Mouse (Mus musculus) mouse embryonic stem cell (cell line): ENCODE measurements around the gene Samd4.

Source experiments
- in situ Hi-C, 2 experiments: fragments of 300-500 bp; cut with MboI; formaldehyde crosslinking; loops; 1 replicate in 1 of 2; 3 replicates in 1 of 2; pipeline ENCODE4 v1.14.3; 2019 to 2020; ENCODE audit warnings: low sequenced_read_pairs in 2 of 2, low pct_unique_long_range_greater_than_20kb in 1 of 2, mixed read lengths in 1 of 2; ENCODE audit not compliant: unreplicated experiment in 1 of 2

Samd4 gene

DNA sequence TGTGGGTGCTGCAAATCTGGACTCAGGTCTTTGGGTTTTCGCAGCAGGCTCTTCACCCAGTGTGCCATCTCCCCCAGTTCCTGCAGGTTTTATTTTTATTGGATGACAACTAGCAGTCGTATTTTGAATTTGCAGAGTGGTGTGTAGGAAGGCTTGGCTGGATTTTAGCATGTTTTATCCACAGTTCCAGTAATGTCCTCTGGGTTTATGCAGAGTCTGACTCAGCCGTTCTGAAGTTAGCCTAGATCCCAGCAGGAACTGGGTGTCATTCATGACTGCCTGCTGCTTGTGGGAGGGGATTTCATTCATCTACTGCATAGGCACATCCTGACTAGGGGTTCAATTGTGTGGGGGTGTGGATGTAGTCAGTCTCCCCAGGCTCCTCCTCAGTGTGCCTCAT, 16.0 kb downstream of the Samd4 start:
- in situ Hi-C loops: no loop called here

DNA sequence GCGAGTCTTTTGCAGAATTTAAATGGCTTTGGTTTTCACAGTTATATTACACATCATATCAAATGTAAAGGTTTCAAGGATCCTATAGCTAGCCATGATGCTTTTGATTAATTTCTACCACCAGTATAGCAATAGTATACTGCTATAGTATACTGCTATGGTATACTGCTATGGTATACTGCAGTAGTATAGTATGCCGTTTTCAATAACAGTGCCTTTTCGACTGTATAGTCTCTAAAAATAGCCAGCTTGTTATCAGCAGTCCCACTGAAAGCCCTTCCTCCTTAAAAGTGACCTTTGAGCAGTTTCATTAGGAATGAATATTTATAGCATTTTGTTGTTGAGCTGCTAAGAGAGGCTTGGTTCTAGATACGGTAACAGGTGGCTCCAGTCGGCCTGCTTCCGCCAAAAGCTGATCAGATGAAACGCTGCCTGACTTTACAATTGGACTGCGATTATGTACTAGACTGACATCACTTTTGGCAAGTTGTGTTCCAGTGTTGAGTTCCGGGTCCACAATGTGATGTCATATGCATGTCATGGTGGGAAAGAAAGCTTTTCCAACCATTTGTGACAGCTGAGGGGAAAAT, 19.9 kb downstream of the Samd4 start:
- in situ Hi-C loops: no loop called here

DNA sequence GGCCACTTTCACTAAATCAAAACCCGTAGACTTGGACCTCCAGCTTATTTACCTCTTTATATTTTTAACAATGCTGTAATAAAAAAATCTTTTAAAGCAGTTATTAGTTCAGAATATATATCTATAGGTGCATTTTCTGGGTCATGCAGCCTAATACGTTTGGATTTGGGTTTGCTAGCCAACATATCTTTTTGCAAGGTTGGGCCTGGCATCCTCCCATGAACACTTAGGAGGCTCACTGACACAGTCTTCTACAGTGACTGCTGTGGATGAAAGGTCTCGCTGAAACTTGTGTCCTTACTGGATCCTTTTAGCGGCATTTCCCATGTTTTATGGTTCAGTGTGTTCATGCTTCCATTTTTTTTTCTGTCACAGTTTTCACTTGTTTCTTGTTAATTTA, 21.6 kb downstream of the Samd4 start:
- in situ Hi-C loops: no loop called here

DNA sequence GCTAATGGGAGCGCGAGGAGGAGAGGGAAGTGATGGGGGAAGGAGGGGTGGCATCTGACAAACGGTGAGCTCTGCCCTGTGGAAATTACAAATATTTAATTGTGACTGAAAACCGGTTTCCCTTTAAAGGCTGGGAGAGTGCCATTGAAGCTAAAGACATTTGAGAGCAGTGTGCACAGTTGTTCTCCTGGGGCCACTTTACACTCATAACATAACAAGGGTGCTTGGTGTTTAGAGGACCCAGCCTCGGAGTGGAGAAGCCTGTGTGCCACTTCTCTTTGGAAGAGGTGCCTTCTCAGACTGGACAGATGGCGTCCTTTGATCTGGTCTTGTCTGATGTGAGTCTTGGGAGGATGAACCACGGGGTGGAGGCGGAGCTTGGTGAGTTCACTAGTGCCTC, 26.2 kb downstream of the Samd4 start:
- in situ Hi-C loops: no loop called here

DNA sequence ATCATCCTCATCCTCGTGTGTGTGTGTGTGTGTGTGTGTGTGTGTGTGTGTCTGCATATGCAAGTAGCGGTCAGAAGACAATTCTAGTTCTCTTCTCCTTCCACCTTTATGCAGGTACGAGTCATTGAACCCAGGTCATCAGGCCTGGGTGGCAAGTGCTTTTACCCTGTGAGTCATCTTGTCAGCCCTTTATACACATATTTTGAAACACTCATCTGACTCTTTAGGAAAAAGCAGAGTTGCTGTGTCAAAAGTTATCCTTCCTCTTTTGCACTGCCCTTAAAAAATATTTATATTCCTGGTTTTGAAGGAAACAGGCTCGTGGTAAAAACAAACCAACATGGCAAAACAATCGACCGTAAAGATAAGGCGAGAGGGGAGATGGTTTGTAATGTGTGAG, 29.8 kb downstream of the Samd4 start:
- in situ Hi-C loops: no loop called here

DNA sequence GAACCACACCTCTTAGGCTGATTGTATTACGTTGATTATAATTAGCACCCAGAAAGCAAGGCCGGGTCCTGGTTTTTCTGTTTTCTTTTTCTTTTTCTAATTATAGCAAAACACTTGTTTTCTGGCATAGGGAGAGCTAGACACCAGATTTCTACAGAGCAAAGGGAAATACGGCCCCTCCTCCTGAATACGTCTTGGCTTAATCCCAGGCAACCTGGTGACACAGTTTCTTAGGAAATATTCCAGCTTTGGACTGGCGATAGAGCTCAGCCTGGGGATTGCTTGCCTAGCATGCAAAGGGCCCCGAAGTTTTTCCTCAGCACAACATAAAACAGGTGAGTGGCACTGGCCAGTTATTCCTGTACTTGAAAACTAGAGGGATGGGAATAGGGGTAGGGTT, 31.7 kb downstream of the Samd4 start:
- in situ Hi-C loops: no loop called here

DNA sequence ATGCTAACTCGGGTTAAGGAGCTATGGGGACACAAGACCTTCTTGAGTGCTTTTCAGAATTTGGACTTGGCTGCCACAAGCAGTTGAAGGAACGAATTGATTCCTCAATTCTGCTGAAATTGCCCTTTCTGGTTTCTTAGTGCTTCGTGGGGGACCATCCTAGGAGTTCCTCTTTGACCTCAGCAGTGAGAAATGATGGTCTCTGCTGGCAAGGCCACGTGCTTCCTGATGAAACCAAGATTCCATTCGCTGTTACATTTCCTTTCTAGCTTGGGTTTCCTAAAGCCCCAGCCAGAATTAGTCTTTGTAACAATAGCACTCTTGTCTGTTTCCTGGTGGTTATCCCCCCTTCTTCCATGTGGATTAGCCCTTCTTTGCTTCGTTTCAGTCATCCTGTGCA, 32.9 kb downstream of the Samd4 start:
- in situ Hi-C loops: no loop called here

DNA sequence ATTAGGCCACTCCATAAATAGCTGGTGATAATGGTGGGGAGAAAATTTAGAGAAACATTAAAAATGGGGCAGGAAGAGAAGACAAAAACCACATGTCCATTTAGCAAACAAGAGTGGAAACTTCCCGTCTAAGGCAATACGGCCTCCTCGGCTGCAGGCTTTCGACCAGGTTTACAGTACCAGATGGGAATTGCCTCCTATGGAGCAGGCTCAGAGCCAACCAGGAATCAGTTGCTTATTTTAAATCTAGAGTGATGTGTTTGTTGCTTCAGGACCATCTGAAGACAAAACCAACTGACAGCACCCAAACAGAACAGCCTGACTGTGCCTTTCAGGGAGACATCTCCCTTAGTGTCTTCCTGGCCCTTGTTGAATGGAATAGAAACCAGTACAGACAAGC, 33.9 kb downstream of the Samd4 start:
- in situ Hi-C loops: no loop called here

DNA sequence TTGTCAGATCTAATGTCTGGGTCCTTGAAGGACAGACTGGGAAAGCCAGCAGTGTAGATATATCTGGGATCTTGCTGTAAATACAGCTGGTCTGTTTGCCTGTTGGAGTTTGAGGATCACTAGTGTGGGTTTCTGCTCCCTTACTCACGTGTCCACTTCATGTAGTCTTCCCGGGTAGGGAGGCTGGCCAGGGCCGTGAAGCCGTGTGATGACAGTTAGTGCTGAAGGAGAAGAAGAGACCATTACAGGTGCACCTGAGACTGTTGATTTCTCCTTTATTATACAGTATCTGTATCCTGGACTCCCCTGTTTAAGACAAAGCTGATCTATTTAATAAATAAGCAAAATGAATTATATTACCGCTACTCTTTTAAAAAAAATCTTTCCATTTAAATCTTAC, 34.5 kb downstream of the Samd4 start:
- in situ Hi-C loops: no loop called here

DNA sequence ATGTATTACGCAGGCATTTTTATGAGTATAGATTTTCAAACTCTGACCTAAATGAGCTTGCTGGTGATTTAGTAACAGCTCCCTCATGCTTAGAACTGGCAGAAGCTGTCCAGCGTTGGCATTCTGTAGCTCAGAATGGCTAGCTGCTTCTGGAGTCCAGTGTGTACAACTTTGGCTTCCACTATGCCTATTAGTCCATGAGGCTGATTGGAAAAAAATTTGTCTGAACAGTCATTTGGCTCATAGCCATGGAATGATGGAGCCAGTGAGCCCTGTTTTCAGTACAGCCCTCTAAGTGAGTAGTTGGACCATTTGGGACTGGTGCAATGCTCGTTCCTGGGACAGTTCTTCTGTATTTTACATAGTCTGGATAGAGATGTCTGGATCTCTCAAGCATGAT, 34.9 kb downstream of the Samd4 start:
- in situ Hi-C loops: no loop called here

DNA sequence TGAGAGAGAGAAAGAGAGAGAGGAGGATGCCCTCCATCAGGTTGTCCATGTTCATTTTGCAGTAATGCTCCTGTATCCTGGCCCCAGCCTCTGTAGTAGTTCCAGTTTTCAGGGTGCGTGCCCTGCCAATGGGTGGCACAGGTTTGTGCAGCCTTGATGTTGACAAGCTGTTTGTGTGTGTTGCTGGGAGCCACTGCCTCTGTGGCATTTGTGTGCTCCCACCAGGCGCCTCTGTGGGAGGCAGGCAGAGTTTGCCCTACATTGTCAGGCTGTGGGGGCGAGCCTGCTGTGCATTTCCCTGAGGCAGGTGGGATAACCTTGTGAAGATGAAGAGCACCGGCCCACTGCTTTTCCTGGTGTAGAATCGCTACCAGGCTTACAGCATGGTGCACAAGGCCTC, 37.8 kb downstream of the Samd4 start:
- in situ Hi-C loops: no loop called here

DNA sequence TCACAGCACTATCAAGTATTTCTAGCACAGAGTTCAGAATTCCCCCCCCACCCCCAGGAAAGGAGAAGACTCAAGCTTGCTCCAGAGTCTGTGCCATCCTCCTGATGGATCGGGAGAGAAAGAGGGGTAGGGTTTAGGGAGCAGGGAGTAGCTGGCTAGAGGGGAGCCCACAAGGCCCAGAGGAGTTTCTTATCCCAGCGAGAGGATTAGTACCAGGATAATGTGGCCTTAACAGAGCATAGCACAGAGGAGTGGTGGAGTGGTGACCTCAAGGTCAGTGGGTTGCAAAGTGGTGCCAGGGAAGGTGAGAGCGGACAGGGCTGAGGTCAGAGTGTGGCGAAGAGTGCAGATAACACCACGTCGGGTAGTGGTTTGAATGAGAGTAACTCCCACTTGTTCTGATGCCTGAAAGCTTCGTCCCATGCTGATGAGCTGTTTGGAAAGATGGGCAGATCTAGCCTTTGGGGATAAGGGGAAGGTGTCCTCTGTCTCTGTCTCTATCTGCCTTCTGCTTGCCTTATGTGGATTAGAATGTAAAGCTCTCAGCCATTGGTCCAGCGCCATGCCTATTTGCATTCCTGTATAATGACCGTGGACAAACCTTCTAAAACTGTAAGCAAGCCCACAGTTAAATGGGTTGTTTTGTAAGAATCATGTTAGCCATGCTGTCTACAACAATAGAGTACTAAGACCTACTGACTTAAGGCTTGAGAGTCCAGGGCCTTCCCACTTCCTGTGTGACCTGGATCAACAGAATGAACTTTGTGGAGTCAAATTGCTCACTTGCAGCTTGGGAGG, 38.7 kb downstream of the Samd4 start:
- in situ Hi-C loops: no loop called here

DNA sequence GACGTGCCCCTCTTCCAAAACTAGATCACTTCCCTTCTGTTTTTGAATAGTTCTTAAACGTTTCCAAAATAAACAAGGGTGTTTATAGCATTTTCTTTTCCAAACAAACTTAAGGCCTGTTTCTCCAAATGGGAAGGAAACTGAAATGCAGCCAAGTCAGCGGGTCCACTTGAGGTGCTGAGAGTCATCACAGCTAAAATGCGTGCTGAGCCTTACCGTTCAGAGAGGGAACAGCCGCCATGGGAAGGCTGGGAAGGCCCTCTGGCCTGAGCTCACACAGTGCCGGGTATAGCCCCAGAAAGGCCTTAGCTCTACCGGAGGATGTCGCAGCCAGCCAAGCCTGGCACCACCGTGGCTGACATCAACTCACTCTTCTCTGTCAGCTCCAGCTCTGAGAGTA, 41.3 kb downstream of the Samd4 start:
- in situ Hi-C loops: no loop called here

DNA sequence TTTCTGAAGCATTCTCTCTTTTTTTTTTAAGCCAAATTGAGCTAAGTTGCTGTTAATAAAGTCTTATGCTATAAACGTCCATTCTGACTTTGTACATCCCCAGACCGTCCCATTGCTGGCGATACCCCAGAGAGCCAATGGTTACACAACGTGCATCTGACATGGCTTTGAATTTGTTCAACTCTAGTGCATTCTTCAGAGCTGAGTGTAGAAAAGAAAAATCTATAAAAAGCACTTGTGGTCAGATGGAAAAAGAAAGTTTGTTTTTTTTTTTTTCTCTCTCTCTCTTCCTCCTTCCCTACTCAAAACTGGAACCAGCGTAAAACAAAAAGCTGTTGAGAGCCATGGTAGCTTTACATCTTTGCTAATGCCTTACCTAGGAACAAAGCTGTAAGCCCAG, 41.8 kb downstream of the Samd4 start:
- in situ Hi-C loops: no loop called here

DNA sequence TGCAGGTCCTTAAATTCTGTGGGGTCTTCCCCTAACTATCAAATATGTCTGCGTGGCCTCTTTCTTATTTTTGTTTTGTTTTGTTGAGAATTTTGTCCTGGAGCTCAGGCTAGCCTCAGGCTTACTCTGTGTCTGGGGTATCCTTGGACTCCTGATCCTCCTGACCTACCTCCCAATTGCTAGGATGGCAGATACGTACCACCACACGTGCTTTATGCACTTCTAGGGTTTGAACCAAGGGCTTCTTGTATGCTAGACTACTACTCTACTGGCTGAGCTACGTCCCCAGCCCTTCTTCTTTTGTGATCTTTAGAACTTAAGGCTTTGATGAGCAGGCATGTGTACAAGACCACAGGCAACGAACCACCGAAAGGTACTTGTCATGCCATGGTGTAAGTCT, 45.9 kb downstream of the Samd4 start:
- in situ Hi-C loops: no loop called here

DNA sequence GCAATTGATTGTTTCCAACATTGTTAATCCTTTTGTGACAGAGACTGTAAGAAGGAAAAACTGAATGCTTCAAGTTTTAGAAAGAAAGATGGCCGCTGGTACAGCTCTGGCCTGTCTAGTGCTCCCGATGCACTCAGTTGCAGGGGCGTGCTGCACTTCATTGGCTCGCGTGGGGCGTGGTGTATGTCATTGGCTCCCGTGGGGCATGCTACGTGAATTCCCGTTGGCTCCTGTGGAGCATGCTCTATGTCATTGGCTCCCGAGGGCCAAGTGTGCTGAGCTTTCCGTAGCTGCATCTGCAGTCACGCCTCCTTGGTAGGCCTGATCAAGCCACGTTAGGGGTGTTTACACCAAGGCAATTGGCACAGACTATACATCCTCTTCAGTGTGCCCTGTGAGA, 49.5 kb downstream of the Samd4 start:
- in situ Hi-C loops: no loop called here

DNA sequence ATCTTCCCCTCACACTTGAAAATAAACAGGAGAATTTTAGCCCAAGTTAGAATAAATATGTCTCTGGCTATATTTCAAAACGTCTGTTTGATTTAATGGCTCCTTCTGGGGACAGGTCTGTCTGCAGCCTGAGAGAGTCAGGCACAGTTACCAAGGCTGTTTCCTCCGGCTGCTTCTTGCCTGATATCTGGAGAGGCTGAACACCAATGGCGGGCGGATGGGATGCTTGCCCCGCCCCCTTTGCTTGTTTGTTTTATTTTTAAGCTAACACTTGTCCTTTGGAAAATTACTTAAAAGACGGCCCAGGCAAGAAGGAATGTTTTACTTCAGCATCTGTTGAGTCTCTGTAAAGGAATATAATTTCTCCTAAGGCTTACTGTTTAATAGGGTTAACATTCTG, 50.1 kb downstream of the Samd4 start:
- in situ Hi-C loops: no loop called here

DNA sequence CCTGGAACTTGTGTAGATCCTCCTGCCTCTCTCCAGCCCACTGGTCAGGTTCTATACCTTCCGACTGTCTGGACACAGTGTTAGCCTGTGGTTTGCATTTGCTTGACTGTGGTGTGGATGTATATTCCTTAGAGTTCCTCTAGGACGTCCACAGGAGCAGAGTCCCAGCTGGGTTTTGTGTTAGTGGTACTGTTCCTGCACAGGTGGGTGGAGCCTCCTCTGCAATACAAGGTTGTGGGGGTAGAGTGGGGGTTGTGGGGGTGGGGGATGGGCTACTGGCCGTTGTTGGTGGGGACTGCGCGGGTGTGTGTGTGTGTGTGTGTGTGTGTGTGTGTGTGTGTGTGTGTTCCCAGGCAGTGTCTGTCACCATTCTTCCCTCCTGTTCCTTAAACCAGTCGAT, 58.4 kb downstream of the Samd4 start:
- in situ Hi-C loops: no loop called here

DNA sequence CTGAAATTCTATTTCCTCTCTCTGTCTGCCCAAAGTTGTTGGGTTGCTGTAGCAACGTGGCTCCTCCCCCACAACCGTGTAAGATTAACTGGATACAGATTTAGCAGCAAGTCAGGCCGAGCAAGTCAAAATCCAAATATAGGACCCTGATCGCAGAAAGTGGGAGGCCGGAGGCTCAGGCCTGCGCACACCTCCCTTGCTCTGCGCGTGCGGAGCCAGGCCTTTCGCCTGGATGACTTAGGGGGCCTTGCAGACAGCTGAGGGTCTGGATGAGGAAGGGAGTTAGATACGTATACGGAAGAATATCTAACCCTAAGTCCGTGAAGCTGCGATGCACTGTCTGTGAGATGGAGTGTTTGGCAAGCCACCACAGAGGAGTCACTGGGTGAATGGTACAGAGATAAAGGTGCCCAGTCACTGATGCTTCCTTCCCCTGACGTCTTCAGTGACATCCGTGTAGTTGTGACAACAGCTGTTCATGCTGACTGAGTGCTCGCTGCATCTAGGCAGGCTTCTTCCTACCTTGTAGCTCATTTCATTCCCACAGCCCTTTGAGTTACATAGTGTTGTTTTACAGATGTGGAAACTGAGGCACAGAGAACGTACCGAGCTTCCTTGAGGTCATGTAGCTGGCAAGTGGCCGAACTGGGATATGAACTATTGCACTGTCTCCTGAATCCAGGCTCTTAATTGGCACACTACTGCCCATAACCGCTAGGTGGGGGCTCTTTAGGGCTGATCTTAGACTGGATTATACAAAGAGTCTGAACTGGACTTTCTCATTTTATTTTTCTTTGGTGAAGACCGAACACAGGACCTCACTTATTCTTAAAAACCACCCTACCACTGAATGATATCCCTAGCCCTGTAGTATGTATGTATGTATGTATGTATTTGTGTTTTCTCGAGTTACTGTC, 59.5 kb downstream of the Samd4 start:
- in situ Hi-C loops: no loop called here

DNA sequence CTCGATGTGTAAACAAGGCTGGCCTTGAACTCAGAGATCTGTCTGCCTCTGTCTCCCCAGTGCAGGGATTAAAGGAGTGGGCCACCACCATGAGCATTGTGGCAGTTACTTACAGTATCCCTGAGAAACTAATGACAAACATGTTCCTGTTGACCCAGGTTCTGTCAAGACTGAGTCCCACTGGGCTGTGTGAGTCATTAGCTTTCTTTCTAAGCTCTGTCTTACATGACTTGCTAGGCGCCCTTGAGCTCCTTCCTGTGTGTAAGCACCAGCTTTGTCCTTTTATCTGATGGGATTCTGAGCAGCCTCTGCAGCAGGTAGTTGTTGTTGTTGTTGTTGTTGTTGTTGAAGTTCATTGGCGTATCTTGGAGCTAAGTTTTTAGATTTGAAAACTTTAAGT, 61.8 kb downstream of the Samd4 start:
- in situ Hi-C loops: no loop called here
